Mouse (Mus musculus) midbrain, embryonic 10.5 days (tissue): ENCODE data around the gene Uqcrc1. TPM values are rescaled to one million over a fixed set of nuclear protein-coding genes. Genes with fewer than 3 reads are reported as not detected.
A peak's percentile ranks its signal among the peaks of the same experiment; 100 is the strongest.

Source experiments
- DNase-seq: peaks from one replicate; pipeline ENCODE4 v3.0.0-alpha.2; 2017; ENCODE audit warnings: low spot score
- H3K27ac ChIP-seq: fragments of 300-500 bp; sonication (generic); replicated peaks from 2 replicates; pipeline ENCODE4 v1.5.1; 2016; ENCODE audit warnings: mild to moderate bottlenecking
- H3K27me3 ChIP-seq: fragments of 300-500 bp; sonication (generic); 2 replicates; pipeline ENCODE4 v1.6.1; 2016; ENCODE audit warnings: low read depth, mild to moderate bottlenecking; ENCODE audit not compliant: poor library complexity, severe bottlenecking
- H3K36me3 ChIP-seq: fragments of 300-500 bp; sonication (generic); 2 replicates; pipeline ENCODE4 v1.6.1; 2016; ENCODE audit warnings: mild to moderate bottlenecking, moderate library complexity
- H3K4me1 ChIP-seq: fragments of 300-500 bp; sonication (generic); 2 replicates; pipeline ENCODE4 v1.6.1; 2016
- H3K4me3 ChIP-seq: fragments of 300-500 bp; sonication (generic); 2 replicates; pipeline ENCODE4 v1.5.1; 2016; ENCODE audit warnings: mild to moderate bottlenecking, moderate library complexity
- H3K9me3 ChIP-seq: fragments of 300-500 bp; sonication (generic); replicated peaks from 2 replicates; pipeline ENCODE4 v1.6.1; 2016; ENCODE audit warnings: mild to moderate bottlenecking
- WGBS: fragments of 180-500 bp; shearing (Covaris S2); methylation state at CpG from one replicate; pipeline ENCODE4 v1.1.7; 2016; 5-methylcytosine and 5-hydroxymethylcytosine counted together
- microRNA counts: library from miRNA; unstranded; fragments of <30 nt; microRNA quantifications from one replicate; lab custom pipeline; 2017
- microRNA-seq: library from miRNA; unstranded; fragments of <30 nt; microRNA quantifications from one replicate; pipeline ENCODE4, GENCODE M21; 2017
- polyA plus RNA-seq: library from polyadenylated mRNA; unstranded; fragments of >200 nt; fragmentation: Nextera tagmentation; extraction: Ambion mirVana; gene quantifications from 2 replicates; pipeline ENCODE4 v1.2.1, GENCODE M21; 2016

Gene Uqcrc1
- polyA plus RNA-seq, 1 experiment from 2014 or later: 490 TPM

DNA sequence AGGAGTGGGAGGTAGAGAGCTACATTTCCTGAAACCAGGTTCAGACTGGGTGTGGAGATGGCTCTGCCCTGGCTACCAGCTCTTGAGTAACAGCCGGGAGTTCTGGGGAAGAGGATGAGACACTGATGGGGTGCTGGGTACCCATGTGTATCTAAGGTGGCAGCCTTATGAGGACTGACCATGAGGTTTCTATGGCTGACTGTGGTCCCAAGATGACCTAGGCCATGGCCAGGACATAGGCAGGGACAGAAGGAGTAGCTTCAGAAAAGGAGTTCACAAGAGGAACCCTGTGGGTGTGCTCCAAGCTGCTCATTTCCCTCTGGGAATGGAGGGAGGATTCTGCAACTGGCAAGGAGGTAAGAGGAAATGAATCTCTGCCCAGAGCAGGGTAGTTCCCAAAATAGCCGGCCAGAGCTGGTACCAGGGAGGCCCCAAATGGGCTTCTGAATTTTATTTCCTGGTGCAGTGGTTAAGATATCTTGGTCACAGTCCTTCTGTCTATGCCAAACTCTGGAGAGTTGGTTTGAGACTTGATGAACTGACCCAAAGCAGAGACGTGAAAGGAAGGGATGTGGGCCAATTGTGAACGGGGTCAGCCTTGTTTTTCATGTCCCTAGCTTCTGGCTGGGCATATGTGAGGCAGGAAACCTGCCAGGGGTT lies 53.5 kb downstream of the Uqcrc1 start:
- 83% methylated on average over 4 of the region's 4 CpGs for WGBS
- H3K4me3 ChIP-seq: no peak overlapping the region
- H3K27ac ChIP-seq: 0 out of 2 replicates have a peak overlapping the region, but pooled peaks have one; percentile 10
- H3K4me1 ChIP-seq: peaks cover 32% of the 10 kb centered on the region
- H3K9me3 ChIP-seq: no peaks in the 10 kb centered on the region
- no peaks in the 10 kb centered on the region for H3K36me3 ChIP-seq
- no peak for DNase-seq
- H3K27me3 ChIP-seq: no peaks in the 10 kb centered on the region

DNA sequence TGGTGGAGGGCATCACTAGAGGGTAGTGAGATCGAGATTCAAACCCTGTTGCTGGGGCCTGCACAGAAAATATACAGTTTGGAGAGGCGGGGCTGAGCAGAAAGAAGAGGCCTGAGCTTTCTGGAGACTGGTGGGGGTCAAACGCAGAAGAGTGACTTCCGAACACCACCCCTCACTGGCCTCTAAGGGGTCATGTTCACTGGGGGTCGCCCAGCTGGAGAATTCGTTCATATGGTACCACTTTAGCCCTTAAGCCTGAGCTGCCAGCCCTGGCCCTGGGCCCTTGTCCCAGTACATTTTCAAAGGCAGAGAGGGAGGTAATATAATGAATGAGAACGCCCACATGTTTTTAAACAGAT lies 54.0 kb downstream of the Uqcrc1 start:
- H3K27ac ChIP-seq: 0 out of 2 replicates have a peak overlapping the region, but pooled peaks have one; percentile 10
- peak overlapping the region; percentile 61; the same call in 1 of the 2 replicates for H3K4me3 ChIP-seq
- WGBS: 75% methylated on average over 7 of the region's 7 CpGs
- no peaks in the 10 kb centered on the region for H3K9me3 ChIP-seq
- no peak for DNase-seq
- H3K36me3 ChIP-seq: no peaks in the 10 kb centered on the region
- peaks cover 32% of the 10 kb centered on the region for H3K4me1 ChIP-seq
- no peaks in the 10 kb centered on the region for H3K27me3 ChIP-seq

DNA sequence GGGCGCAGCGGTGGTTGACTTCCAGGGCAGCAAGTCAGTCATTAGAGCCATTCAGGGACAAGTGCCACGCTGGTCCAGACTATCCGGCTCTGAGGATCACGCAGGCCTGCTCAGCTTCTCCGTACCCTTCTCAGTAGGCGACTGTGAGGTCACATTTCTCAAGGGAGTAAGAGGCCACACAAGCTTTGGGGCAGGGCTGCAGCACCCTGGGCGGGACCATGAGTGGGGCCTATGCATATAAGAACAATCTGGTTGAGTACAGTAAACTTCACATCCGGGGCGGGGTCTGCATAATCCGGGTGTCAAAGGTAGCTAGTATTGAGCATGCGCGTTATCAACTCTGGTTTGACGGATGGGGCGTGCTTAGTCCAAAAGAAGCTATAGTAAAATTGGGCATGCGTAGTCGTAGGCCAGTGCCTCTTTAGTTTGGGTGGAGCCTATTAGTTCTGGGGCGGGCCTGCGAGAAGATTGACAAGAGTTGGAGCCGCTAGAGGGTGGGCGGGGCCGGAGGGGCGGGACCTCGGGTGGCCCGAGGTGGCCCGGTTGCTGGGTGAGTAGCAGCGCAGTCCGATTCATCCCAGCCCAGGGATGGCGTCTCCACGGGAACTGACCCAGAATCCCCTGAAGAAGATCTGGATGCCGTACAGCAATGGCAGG lies 55.1 kb downstream of the Uqcrc1 start, which contains the start of gene Pfkfb4:
Gene Pfkfb4 (plus strand): TSS at position 351 of the 657 bp plus-strand sequence.
- H3K27me3 ChIP-seq: no peaks in the 10 kb centered on the region
- 2% methylated on average over 31 of the region's 31 CpGs for WGBS
- peaks cover 32% of the 10 kb centered on the region for H3K4me1 ChIP-seq
- H3K36me3 ChIP-seq: no peaks in the 10 kb centered on the region
- H3K4me3 ChIP-seq: peak within 1 kb of the TSS; percentile 61
- no peaks in the 10 kb centered on the region for H3K9me3 ChIP-seq
- peak; percentile 95 for DNase-seq
- H3K27ac ChIP-seq: peak within 1 kb of the TSS; percentile 90

DNA sequence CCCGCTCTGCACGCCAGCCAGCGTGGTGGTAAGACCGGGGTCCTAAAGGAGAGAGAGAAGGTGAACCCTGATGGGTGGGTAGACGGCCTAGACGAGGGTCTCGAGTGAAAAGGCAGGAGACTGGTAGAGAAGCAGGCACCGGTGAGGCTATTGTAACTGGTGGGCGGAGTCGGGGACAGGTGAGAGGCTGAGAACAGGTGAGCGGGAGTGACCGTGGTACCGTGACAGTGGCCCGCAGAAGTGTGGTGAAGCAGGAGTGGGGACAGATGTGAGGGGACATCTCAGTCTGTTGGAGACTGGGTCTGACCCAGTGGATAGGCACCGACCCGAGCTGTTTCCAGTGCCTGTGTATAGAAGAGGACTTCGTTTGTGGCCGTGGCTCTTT lies 55.6 kb downstream of the Uqcrc1 start:
- H3K4me3 ChIP-seq: peak overlapping the region; percentile 61
- H3K4me1 ChIP-seq: peaks cover 32% of the 10 kb centered on the region
- WGBS: 7% methylated on average over 18 of the region's 18 CpGs

DNA sequence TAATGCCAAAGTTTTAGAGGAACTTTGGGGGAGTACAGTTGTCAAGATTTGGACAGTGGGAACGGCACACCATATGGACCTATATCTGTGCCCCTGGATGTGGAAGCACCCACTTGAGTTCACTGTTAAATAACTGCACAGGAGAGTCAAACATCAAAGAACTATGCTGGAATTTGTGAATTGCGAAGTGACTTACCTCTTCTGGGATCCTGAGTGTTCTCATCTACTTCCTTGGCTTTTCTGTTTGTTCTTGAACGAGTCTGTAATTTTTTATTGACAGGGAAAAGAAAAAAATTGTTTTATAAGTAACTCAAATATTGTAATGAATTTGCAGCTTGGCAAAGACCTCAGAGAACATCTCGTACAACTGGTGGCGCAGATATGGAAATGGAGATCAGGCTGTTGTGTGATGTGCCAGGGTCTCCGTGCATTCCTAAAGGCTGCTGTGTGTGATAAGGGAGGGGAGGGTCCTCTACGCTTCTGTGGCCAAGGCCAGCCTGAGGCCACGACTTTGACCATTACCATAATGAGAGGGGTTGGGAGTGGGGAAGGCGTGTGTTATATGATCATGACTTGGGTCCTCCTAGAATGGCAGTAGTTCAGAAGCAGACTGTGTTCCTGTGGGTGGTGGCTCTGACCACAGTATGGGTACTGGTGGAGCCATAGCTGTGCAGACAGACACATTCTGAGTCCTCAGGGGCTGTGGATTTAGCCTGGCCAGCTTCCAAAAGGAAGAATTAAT lies 56.4 kb downstream of the Uqcrc1 start:
- Histone ChIP-seq H3K27ac (no peak overlapping the region), H3K4me3 (peak overlapping the region; percentile 61), H3K27me3 (no peaks in the 10 kb centered on the region), H3K36me3 (no peaks in the 10 kb centered on the region), H3K9me3 (no peaks in the 10 kb centered on the region), H3K4me1 (peaks cover 29% of the 10 kb centered on the region)
- no peak for DNase-seq
- WGBS: 85% methylated on average over 9 of the region's 9 CpGs

More for the DNA sequence above, 55.6 kb downstream of the Uqcrc1 start:
- no peaks in the 10 kb centered on the region for H3K27me3 ChIP-seq
- no peaks in the 10 kb centered on the region for H3K9me3 ChIP-seq
- H3K27ac ChIP-seq: peak overlapping the region; percentile 90
- DNase-seq: no peak
- H3K36me3 ChIP-seq: no peaks in the 10 kb centered on the region

DNA sequence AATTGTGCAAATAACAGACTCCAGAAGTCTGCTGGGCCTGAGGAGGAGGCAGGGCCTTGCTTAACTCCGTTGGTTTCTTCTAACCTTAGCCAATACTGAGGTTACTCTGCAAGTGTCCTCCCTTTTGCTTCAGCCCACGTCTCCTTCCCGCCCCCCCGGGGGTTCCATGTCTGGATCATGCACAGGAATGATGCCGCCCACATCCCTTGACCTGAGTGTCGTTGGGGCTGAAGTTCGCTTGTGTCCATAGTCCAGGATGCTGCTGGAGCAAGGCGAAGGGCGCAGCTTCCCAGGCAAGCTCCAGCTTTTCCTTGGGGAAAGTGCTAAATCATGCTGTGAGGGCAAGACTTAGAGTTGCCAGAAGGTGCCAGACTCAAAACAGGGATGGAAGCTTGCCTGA lies 60.0 kb downstream of the Uqcrc1 start:
- H3K27me3 ChIP-seq: no peaks in the 10 kb centered on the region
- 80% methylated on average over 9 of the region's 9 CpGs for WGBS
- DNase-seq: no peak
- H3K36me3 ChIP-seq: no peaks in the 10 kb centered on the region
- H3K27ac ChIP-seq: no peak overlapping the region
- no peak overlapping the region for H3K4me3 ChIP-seq
- H3K9me3 ChIP-seq: no peaks in the 10 kb centered on the region
- peaks cover 9% of the 10 kb centered on the region for H3K4me1 ChIP-seq

DNA sequence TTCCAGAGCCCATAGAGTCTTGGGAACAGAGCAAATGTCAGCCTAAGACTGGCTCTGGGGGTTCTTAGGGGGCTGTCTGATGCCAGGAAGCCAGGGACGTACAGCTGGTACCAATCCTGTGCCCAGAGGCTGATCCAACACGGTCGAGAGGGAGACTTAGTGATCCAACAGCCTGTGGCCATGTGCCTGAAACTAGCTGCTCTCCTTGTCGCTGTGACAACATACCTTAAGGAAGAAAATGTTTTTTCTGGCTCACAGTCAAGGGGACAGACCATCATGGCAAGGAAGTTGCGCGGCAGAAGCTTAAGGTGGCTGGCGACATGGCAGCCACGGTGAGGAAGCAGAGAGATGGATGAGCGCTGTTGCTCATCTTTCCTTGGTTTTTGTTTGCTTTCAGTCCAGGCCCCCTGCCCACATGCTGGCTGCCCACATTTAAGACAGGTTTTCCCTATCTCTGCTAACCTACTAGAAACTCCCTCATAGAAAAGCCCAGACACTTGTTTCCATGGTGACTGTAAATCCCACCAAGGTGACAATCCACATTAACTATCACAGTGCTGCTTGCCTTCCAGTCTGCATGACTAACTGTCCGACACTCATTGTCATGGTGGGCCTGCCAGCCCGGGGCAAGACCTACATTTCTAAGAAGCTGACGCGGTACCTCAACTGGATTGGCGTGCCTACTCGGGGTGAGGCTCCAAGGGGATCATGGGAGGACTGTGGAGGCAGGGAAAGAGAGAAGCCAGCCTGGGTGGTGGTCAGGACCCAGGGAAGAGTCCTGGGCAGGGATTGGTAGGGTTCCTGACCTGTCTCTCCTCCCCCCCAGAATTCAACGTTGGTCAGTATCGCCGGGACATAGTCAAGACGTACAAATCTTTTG lies 62.1 kb downstream of the Uqcrc1 start:
- no peak overlapping the region for H3K4me3 ChIP-seq
- 86% methylated on average over 19 of the region's 19 CpGs for WGBS

DNA sequence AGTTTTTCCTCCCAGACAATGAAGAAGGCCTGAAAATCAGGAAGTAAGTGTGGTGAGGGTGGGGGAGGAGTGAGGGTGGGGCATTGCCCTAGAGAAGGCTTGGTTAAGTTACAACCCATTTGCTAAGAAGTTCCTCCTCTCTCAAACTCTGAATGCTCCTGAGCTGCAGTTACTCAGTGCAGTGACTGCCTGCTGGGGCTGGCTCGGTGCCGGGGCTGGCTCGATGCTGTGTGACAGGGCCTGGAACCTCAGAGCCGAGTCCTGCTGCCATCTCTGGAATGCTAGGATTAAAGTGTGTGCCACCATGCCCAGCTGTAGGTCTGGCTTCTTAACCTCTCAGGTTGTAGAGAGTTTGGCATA lies 62.7 kb downstream of the Uqcrc1 start:
- DNase-seq: no peak
- Histone ChIP-seq H3K4me3 (no peak overlapping the region), H3K36me3 (no peaks in the 10 kb centered on the region), H3K27ac (no peak overlapping the region), H3K27me3 (no peaks in the 10 kb centered on the region), H3K4me1 (no peaks in the 10 kb centered on the region), H3K9me3 (no peaks in the 10 kb centered on the region)
- WGBS: 91% methylated on average over 4 of the region's 4 CpGs

More for the DNA sequence above, 62.1 kb downstream of the Uqcrc1 start:
- Histone ChIP-seq H3K27ac (no peak overlapping the region), H3K9me3 (no peaks in the 10 kb centered on the region), H3K27me3 (no peaks in the 10 kb centered on the region), H3K36me3 (no peaks in the 10 kb centered on the region), H3K4me1 (no peaks in the 10 kb centered on the region)
- DNase-seq: no peak

MicroRNAs within 50 kb of the gene (microRNA counts, 519-probe panel; counts per million panel counts)
- microRNA mmu-miR-711 (lab: Ali Mortazavi, UCI): not detected

Small RNA genes lying within 50 kb of the gene (microRNA-seq; reads per million reads assigned to microRNA genes)
- gene Mir711: not detected

Other genes starting within 250 kb of the Uqcrc1 start
- 34.6 and 40.8 TPM in 2 replicates for gene Prkar2a, start 247.3 kb upstream of the Uqcrc1 start, polyA plus RNA-seq
- 89.0 and 105 TPM in 2 replicates for gene Ip6k2, start 152.8 kb upstream of the Uqcrc1 start, polyA plus RNA-seq
- gene Nckipsd, start 128.3 kb upstream of the Uqcrc1 start, polyA plus RNA-seq: 14.5 and 17.3 TPM in 2 replicates
- 3.1 and 5.0 TPM in 2 replicates for gene Celsr3, start 110.3 kb upstream of the Uqcrc1 start, polyA plus RNA-seq
- 9.5 and 12.5 TPM in 2 replicates for gene Slc26a6, start 83.3 kb upstream of the Uqcrc1 start, polyA plus RNA-seq
- gene Tmem89, start 22.0 kb upstream of the Uqcrc1 start, polyA plus RNA-seq: not detected in 2 replicates
- gene Col7a1, start 17.0 kb downstream of the Uqcrc1 start, polyA plus RNA-seq: 2.3 and 2.4 TPM in 2 replicates
- not detected in 2 replicates for gene Ucn2, start 49.4 kb downstream of the Uqcrc1 start, polyA plus RNA-seq
- gene Pfkfb4, start 55.1 kb downstream of the Uqcrc1 start, polyA plus RNA-seq: 11.9 and 13.9 TPM in 2 replicates
- 32.9 and 37.2 TPM in 2 replicates for gene Shisa5, start 101.9 kb downstream of the Uqcrc1 start, polyA plus RNA-seq
- 7.5 and 10.1 TPM in 2 replicates for gene Trex1, start 123.1 kb downstream of the Uqcrc1 start, polyA plus RNA-seq
- 32.1 and 33.4 TPM in 2 replicates for gene Atrip, start 137.5 kb downstream of the Uqcrc1 start, polyA plus RNA-seq
- 14.5 and 14.9 TPM in 2 replicates for gene Ccdc51, start 145.9 kb downstream of the Uqcrc1 start, polyA plus RNA-seq
- gene Tma7, start 146.0 kb downstream of the Uqcrc1 start, polyA plus RNA-seq: 733 and 761 TPM in 2 replicates
- gene Plxnb1, start 158.8 kb downstream of the Uqcrc1 start, polyA plus RNA-seq: 24.9 and 36.8 TPM in 2 replicates
- not detected in 2 replicates for gene Fbxw21, start 225.4 kb downstream of the Uqcrc1 start, polyA plus RNA-seq